Mouse (Mus musculus): Measurements from ENCODE around the gene Casd1. TPM values are rescaled to one million over a fixed set of nuclear protein-coding genes. Genes with fewer than 3 reads are reported as not detected.

Casd1 gene
- total and polyA plus RNA-seq, 3 experiments, result 13.1 to 38.2 (median 30.4) TPM

- in situ Hi-C loops (cut with MboI; ENCODE audit: low pct_ligation_motif_present, low pct_unique_long_range_greater_than_20kb, low sequenced_read_pairs), result no loop called here
- H3K27me3 ChIP-seq (replicated peaks), result no peaks in the 10 kb centered on the region
- no peak for DNase-seq (ENCODE audit: extremely low read depth)
These were observed 32.5 kb downstream of the Casd1 start for GRCm38 (mm10) chr6:4633189-4633588.

DNA sequence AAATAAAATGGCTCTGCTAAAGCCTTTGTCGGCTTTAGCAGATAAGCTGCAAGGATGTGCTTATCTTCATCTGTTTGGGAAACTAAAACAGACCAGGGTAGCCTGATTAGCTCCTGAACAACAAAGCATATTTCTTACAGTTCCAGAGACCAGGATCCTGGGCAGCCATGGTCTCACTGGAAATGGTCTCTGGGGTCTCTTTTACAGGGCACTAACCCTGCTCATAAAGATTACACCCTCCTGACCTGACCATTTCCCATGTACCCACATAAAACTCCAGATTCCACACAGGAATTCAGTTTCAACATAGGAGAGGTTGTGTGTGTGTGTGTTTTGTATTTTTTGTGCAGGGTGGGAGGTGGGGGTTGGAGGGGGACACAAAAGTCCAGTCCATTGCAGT is 34.2 kb downstream of the Casd1 start:
- Histone ChIP-seq H3K27me3 (replicated peaks) (no peaks in the 10 kb centered on the region), H3K27ac (ENCODE audit: insufficient read depth, low read depth) (no peak overlapping the region), H3K36me3 (replicated peaks in 1 of 2; ENCODE audit: control insufficient read depth in 1 of 2, insufficient read depth in 1 of 2, low read length in 1 of 2) (peaks cover 9 to 47% of the 10 kb centered on the region in 2 experiments), H3K79me2 (replicated peaks; ENCODE audit: control insufficient read depth, extremely low read depth, insufficient read depth, poor library complexity, severe bottlenecking) (no peaks in the 10 kb centered on the region), H3K9me3 (replicated peaks; ENCODE audit: low read length) (no peaks in the 10 kb centered on the region), H3K4me3 (replicated peaks in 1 of 3; ENCODE audit: low read depth in 2 of 3, low read length in 2 of 3, poor library complexity in 1 of 3) (no peak overlapping the region), H3K4me1 (ENCODE audit: control insufficient read depth in 1 of 2, insufficient read depth in 2 of 2) (no peaks in the 10 kb centered on the region), H3K4me2 (ENCODE audit: insufficient read depth, low read depth, poor library complexity, severe bottlenecking) (no peak overlapping the region), H3K9ac (ENCODE audit: insufficient read depth, low read depth) (no peak overlapping the region)
- dilution Hi-C loops (cut with MboI; ENCODE audit: extremely low pct_ligation_motif_present, extremely low pct_unique_long_range_greater_than_20kb, low sequenced_read_pairs), result no loop called here
- DNase-seq (ENCODE audit: extremely low read depth), result no peak
- in situ Hi-C loops (cut with MboI; ENCODE audit: low pct_ligation_motif_present, low pct_unique_long_range_greater_than_20kb, low sequenced_read_pairs), result no loop called here
- TF ChIP-seq CHD2 (IDR thresholded peaks at IDR 0.05; ENCODE audit: low read length), result no peak
- TF ChIP-seq JUND (conservative IDR thresholded peaks at IDR 0.05; ENCODE audit: low read depth, low read length), result no peak
- TF ChIP-seq BHLHE40 (IDR thresholded peaks at IDR 0.05; ENCODE audit: low read depth, low read length), result no peak
- TF ChIP-seq PAX5 (IDR thresholded peaks at IDR 0.05; ENCODE audit: low read length), result no peak
- no peak for TF ChIP-seq ETS1 (conservative IDR thresholded peaks at IDR 0.05; ENCODE audit: low read depth, low read length)
- TF ChIP-seq MAZ (IDR thresholded peaks at IDR 0.05; ENCODE audit: low read depth, low read length), result no peak
- TF ChIP-seq ZMIZ1 (IDR thresholded peaks at IDR 0.05; ENCODE audit: low read depth, low read length), result no peak
- no peak for TF ChIP-seq UBTF (IDR thresholded peaks at IDR 0.05; ENCODE audit: low read depth, low read length)
- TF ChIP-seq MAFK (IDR thresholded peaks at IDR 0.05; ENCODE audit: insufficient replicate concordance, low read length), result no peak
- TF ChIP-seq USF2 (conservative IDR thresholded peaks at IDR 0.05; ENCODE audit: low read depth, low read length), result no peak
- TF ChIP-seq POLR2AphosphoS2 (IDR thresholded peaks at IDR 0.05; ENCODE audit: low read depth, low read length), result no peak
- no peak for TF ChIP-seq RAD21 (IDR thresholded peaks at IDR 0.05; ENCODE audit: low read depth, low read length)
- no peak for TF ChIP-seq ZKSCAN1 (IDR thresholded peaks at IDR 0.05; ENCODE audit: borderline replicate concordance, low read depth, low read length)
- TF ChIP-seq IRF4 (IDR thresholded peaks at IDR 0.05; ENCODE audit: low read depth, low read length), result no peak

More at GRCm38 (mm10) chr6:4633189-4633588, 32.5 kb downstream of the Casd1 start:
- Histone ChIP-seq H3K36me3 (replicated peaks in 1 of 2; ENCODE audit: control insufficient read depth in 1 of 2, insufficient read depth in 1 of 2, low read length in 1 of 2) (peaks cover 6 to 52% of the 10 kb centered on the region in 2 experiments), H3K4me2 (ENCODE audit: insufficient read depth, low read depth, poor library complexity, severe bottlenecking) (no peak overlapping the region), H3K9ac (ENCODE audit: insufficient read depth, low read depth) (no peak overlapping the region), H3K4me1 (ENCODE audit: control insufficient read depth in 1 of 2, insufficient read depth in 2 of 2) (no peaks in the 10 kb centered on the region), H3K79me2 (replicated peaks; ENCODE audit: control insufficient read depth, extremely low read depth, insufficient read depth, poor library complexity, severe bottlenecking) (no peaks in the 10 kb centered on the region), H3K27ac (ENCODE audit: insufficient read depth, low read depth) (no peak overlapping the region), H3K4me3 (replicated peaks in 1 of 3; ENCODE audit: low read depth in 2 of 3, low read length in 2 of 3, poor library complexity in 1 of 3) (no peak overlapping the region), H3K9me3 (replicated peaks; ENCODE audit: low read length) (no peaks in the 10 kb centered on the region)
- no peak for TF ChIP-seq POLR2A (IDR thresholded peaks at IDR 0.05; ENCODE audit: low read depth, low read length)
- no peak for TF ChIP-seq PAX5 (IDR thresholded peaks at IDR 0.05; ENCODE audit: low read length)
- TF ChIP-seq TCF12 (IDR thresholded peaks at IDR 0.05; ENCODE audit: low read depth, low read length), result no peak
- no peak for TF ChIP-seq CHD1 (IDR thresholded peaks at IDR 0.05; ENCODE audit: low read depth, low read length)
- no peak for TF ChIP-seq NELFE (IDR thresholded peaks at IDR 0.05; ENCODE audit: low read depth, low read length)
- TF ChIP-seq TBP (conservative IDR thresholded peaks at IDR 0.05; ENCODE audit: low read depth, low read length), result no peak
- TF ChIP-seq USF1 (IDR thresholded peaks at IDR 0.05; ENCODE audit: low read depth, low read length), result no peak
- no peak for TF ChIP-seq MYC (IDR thresholded peaks at IDR 0.05; ENCODE audit: low read depth, low read length)
- TF ChIP-seq EP300 (IDR thresholded peaks at IDR 0.05; ENCODE audit: low read length), result no peak
- no peak for TF ChIP-seq JUND (conservative IDR thresholded peaks at IDR 0.05; ENCODE audit: low read depth, low read length)
- TF ChIP-seq E2F4 (IDR thresholded peaks at IDR 0.05; ENCODE audit: insufficient replicate concordance, low read depth, low read length), result no peak
- TF ChIP-seq IRF4 (IDR thresholded peaks at IDR 0.05; ENCODE audit: low read depth, low read length), result no peak
- TF ChIP-seq JUN (IDR thresholded peaks at IDR 0.05; ENCODE audit: insufficient read depth, low read depth, low read length), result no peak
- no peak for TF ChIP-seq UBTF (IDR thresholded peaks at IDR 0.05; ENCODE audit: low read depth, low read length)
- TF ChIP-seq KAT2A (IDR thresholded peaks at IDR 0.05; ENCODE audit: insufficient replicate concordance, low read length), result no peak
- TF ChIP-seq SIN3A (IDR thresholded peaks at IDR 0.05; ENCODE audit: low read length), result no peak
- no peak for TF ChIP-seq ZMIZ1 (IDR thresholded peaks at IDR 0.05; ENCODE audit: low read depth, low read length)
- TF ChIP-seq POLR2AphosphoS2 (IDR thresholded peaks at IDR 0.05; ENCODE audit: low read depth, low read length), result no peak
- dilution Hi-C loops (cut with MboI; ENCODE audit: extremely low pct_ligation_motif_present, extremely low pct_unique_long_range_greater_than_20kb, low sequenced_read_pairs), result no loop called here
